Mouse (Mus musculus) embryo, embryonic 10 days (tissue): Measurements from ENCODE around the gene Ugt1a9.
"Not testable (repeated sequence)": the region's sequence is repeated elsewhere in the genome, so short reads cannot be mapped to it uniquely, and the experiment has no call there.

Source experiments
- DNase-seq: peaks from one replicate; pipeline ENCODE4 v3.0.0-alpha.2; 2015; ENCODE audit warnings: low spot score

Ugt1a9 gene

GRCm38 (mm10) chr1:88070495-88070894 lies at the start of gene Ugt1a9:
Ugt1a9 (plus strand) TSS chr1:88070800.
- DNase-seq: no peak

DNA sequence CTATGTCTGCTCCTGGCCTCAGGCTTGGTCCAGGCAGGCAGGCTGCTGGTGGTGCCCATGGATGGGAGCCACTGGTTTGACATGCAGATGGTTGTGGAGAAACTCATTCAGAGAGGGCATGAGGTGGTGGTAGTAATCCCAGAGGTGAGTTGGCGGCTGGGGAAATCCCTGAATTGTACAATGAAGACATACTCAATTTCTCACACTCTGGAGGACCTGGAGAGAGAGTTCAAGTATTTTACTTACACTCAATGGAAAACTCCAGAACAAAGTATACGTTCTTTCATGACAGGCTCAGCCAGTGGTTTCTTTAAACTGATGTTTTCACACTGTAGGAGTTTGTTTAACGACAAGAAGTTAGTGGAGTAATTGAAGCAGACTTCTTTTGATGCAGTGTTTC lies 45.4 kb upstream of the Ugt1a9 start:
- not testable (repeated sequence) for DNase-seq

DNA sequence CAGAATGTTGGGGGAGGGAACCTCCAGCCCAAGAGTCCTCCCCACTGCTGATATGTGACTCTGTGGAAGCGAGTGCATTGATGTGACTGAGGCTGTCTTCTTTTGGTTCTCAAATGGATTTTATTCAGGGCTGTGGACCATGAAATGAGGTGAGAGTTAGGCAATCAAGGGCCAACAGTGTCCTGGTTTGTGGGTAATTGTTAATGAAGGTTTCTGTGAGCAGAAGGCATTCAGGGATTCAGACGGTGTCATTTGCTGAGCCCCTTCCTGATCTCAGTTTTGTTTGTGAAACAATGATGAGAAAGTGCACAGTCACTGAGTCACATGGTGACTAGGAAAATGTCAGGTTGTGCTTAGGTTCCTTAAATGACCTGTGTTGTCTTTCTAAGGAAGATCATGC lies 27.6 kb upstream of the Ugt1a9 start:
- DNase-seq: not testable (repeated sequence)

DNA sequence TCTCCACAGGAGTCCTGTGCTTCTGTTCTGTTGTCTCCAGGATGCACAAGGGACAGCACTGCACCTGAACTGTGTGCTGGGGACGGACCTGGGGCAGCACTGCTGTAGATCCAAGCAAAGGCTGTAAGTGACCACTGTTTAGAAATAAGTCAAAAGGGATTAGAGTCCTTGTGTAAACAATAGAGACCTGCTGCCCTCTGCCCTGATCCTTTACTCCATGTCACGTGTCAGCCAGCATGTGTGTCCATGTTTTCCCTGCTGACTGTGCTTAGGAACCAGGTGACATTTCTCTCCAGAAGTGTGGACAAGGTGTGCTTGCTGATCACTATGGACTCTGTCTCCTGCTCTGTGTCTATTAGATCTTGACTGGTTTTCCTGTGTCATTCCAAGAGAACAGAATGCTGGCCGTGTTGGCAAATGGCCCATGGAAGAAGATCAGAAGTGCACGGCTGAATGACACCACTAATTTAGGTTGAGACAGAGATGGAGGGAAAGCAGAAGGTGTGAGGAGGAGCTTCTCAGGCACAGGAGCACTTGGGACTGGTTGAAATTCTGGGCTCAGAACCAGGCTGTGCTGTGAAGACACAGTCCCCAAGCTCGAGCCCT lies 25.7 kb upstream of the Ugt1a9 start:
- DNase-seq: not testable (repeated sequence)

GRCm38 (mm10) chr1:88047408-88047807 lies 23.2 kb upstream of the Ugt1a9 start:
- DNase-seq: not testable (repeated sequence)

DNA sequence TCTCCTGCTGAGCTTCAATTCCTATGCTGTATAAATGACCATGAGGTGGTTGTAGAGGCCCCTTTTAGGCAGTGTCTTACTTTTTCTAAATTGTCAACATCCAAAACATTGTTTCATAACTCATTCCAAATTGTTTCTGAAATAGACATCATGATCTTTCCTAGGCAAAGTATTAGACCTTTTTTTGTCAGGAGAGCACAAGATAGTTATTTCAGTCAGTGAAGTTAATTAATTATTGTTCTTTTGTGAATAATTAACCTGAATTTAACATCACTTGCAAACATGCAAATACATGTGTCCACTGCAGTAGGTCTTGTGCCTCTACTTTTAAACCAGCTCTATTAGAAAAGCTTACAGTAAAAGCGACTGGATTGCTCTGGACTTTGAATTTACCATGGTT lies 15.5 kb upstream of the Ugt1a9 start, which contains the start of gene Ugt1a10:
TSS of gene Ugt1a10 (plus strand) at position 301 of the 400 bp plus-strand sequence.
- no peak for DNase-seq

DNA sequence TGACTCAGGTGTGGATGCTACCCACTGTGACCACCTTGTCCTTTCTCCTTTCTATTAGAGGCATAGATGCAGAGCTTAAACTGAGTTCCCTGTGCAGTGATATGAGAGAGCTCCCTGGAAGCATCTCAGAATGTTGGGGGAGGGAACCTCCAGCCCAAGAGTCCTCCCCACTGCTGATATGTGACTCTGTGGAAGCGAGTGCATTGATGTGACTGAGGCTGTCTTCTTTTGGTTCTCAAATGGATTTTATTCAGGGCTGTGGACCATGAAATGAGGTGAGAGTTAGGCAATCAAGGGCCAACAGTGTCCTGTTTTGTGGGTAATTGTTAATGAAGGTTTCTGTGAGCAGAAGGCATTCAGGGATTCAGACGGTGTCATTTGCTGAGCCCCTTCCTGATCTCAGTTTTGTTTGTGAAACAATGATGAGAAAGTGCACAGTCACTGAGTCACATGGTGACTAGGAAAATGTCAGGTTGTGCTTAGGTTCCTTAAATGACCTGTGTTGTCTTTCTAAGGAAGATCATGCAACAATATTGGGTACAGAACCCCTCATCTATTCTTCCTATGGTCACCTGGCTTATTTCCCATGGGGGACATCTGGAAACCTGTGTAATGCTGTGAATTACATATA lies 4.0 kb upstream of the Ugt1a9 start:
- not testable (repeated sequence) for DNase-seq

DNA sequence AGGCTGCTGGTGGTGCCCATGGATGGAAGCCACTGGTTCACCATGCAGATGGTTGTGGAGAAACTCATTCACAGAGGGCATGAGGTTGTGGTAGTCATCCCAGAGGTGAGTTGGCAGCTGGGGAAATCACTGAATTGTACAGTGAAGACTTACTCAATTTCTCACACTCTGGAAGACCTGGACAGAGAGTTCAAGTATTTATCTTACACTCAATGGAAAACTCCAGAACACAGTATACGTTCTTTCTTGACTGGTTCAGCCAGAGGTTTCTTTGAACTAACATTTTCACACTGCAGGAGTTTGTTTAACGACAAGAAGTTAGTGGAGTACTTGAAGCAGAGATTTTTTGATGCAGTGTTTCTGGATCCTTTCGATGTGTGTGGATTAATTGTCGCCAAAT lies 302 bp downstream of the Ugt1a9 start:
- no peak for DNase-seq

GRCm38 (mm10) chr1:88074471-88074870 lies 3.9 kb downstream of the Ugt1a9 start:
- DNase-seq: no peak

DNA sequence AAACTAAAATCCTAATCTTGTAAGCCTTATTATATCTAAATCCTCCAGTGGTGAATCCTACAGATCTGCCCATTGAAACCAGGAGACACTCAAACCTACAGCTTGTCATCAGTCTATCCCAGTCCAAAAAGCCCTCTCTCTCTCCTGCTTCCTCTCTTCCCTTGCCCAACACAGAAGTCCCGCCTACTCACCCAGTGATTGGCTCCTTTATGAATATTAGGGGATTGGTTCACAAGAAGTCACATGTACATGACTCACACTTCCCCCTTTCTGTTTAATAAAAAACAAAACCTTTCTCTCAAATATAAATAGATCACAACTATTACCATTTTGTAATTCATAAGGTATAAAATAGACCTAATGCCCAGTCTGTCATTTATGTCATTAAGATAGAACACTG lies 6.5 kb downstream of the Ugt1a9 start:
- no peak for DNase-seq

DNA sequence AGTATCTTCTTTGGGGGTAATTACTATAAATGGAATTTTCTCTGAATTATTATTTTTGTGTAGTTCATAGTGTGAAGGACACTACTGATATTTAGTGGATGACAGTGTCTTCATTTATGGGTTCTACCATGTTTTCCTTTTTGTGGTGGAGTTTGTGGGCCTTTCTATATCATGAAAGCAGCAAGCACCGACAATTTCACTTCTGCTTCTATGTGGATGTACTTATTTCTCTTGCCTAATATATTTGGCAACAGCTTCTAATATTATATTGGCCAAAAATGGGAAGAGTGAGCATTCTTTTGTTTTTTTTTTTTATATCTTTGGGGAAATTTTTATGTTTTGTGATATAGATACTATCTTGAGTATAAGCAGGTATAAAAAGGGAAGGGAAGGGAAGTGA lies 11.1 kb downstream of the Ugt1a9 start:
- no peak for DNase-seq

DNA sequence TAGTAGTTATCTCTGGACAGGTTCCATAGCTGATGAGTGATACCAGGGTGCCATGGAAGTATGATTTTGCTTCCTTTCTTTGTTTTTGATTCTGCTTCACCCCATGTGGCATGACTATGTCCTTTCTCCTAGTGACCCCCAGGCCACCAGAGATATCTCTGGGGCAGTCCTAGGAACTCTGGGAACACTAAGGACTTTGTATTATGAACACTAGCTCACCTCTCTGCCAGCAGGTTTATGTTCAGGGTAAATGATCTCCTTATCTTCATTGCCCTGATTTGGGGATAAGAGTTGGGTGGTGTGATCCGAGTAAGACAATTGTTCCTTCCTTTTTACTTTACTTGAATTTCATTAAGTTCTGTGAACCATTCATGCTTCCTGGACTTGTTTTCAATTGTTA lies 15.5 kb downstream of the Ugt1a9 start:
- no peak for DNase-seq

GRCm38 (mm10) chr1:88087513-88087912 lies 16.9 kb downstream of the Ugt1a9 start, which contains the start of gene Ugt1a8:
Ugt1a8 (plus strand) TSS chr1:88087813.
- DNase-seq: no peak

DNA sequence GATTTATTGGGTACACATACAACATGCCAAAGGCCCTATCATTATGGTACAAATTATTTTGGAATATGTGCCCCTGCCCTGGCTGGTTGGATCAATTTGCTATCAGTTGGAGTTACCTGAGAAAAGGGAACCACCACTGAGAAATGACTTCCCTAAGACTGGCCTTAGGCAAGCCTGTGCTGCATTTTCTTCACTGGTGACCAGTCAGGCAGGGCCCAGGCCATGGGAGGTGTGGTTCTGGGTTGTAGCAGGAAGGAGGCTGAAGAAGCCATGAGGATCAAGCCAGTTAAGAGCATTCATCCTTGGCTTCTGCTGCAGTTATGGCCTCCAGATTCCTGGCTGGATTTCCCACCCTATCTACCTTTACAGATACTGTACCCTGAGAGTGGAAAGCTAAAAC lies 21.7 kb downstream of the Ugt1a9 start:
- DNase-seq: no peak

DNA sequence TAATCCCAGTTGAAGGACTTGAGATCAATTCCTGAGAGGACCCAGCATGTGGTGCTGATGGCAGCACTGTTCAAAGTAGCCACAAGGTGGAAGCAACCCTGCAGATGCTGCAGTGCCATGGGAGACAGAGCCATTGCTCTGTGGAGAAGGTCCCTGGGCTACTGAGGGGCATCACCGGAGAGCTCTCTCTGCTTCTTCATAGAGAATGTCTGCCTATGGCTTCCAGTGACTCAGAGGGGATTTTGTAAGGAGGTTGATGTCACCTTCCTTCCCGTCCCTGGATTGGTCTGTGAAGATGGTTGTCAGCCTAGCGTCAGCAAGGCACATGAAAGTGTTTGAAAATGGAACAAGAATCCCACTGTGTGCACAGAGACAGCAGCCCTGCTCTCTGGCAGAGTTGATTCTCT lies 23.7 kb downstream of the Ugt1a9 start:
- DNase-seq: peak; percentile 31

DNA sequence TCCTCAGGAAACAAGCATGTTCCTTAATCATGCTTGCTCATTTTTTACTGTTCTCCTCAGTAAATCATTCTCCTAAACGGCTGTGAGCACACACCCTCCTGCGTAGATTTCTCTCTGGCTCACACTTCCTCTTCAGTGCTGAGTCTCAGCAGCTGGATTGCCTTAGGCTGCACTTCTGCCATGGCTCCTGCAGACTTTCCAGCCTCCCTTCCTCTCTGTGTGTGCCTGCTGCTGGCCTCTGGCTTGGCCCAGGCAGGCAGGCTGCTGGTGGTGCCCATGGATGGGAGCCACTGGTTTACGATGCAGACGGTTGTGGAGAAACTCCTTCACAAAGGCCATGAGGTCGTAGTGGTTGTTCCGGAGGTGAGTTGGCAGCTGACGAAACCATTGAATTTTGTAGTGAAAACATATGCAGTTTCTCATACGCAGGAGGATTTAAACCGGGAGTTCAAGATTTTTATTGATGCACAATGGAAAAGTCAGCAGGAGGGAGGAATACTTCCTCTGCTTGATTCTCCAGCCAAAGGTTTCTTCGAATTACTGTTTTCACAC lies 24.4 kb downstream of the Ugt1a9 start, which contains the start of gene Ugt1a7c:
TSS of gene Ugt1a7c (plus strand) at position 122 of the 552 bp plus-strand sequence.
- peak; percentile 32 for DNase-seq

DNA sequence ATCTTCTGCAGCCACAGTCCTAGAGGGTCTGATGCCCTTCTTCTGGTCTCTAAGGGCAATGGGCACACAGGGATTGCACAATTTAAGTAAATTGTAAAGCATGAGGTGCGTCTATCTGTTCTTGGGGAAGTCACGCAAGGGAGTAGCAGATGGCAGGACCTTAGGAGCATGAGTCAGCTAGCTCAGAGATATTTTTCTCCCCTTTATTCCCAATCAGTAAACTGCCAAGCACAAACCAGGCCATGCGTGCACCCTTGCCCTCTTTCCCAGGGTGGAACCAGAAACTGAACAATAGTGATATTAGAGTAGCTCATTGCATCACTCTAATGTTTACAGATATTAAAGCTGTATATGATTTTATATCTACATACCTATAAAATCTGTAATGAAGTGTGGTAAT lies 27.9 kb downstream of the Ugt1a9 start:
- not testable (repeated sequence) for DNase-seq

- not testable (repeated sequence) for DNase-seq
These were observed 29.1 kb downstream of the Ugt1a9 start for GRCm38 (mm10) chr1:88099691-88100090.

- DNase-seq: not testable (repeated sequence)
These were observed 32.4 kb downstream of the Ugt1a9 start, which contains the start of gene Ugt1a6b for GRCm38 (mm10) chr1:88103019-88103418. Ugt1a6b (plus strand) TSS chr1:88103252.

DNA sequence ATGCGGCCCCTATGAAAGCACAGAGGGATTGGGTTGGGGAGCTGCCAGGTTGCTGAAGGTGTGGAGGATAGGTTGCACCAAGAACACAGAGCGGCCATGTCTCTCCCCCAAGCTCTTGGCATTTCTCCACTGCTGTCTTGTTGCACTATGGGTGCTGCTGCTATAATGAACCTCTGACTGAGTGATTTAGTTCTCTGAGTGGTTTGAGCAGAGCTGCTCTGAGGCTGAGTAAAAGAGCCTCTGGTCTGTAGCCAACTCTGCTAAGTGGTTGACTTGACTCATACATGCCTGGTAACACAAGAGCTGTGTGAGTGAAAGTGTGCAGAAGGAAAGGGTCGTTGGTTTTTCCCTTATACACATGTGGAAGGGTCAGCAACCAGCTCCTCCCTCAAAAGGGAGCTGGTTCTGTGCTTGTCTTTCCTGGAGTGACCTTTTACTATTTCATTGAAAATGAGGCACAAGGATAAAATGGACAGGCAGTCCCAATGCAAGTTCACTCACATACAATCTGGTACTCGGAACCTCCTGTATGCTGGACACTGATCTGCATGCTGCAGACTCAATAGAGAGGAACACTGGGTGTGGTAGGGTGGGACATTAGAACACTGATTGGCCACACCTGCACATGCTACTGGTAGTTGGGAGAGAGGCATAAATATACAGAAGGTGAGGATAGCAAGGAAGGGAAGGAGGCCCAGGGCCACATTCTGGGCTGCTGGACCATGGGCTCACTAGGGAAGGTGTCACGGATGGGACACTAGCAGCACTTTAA lies 33.3 kb downstream of the Ugt1a9 start:
- DNase-seq: not testable (repeated sequence)

GRCm38 (mm10) chr1:88104667-88105430 lies 34.2 kb downstream of the Ugt1a9 start:
- no peak for DNase-seq

GRCm38 (mm10) chr1:88105656-88106055 lies 35.1 kb downstream of the Ugt1a9 start:
- no peak for DNase-seq
